Mouse (Mus musculus): ENCODE data around the gene Zfp708. TPM values are rescaled to one million over a fixed set of nuclear protein-coding genes. Genes with fewer than 3 reads are reported as not detected.
"Not testable (repeated sequence)": the region's sequence is repeated elsewhere in the genome, so short reads cannot be mapped to it uniquely, and the experiment has no call there.

Zfp708 gene
- 2.2 TPM for polyA plus RNA-seq (2021)

DNA sequence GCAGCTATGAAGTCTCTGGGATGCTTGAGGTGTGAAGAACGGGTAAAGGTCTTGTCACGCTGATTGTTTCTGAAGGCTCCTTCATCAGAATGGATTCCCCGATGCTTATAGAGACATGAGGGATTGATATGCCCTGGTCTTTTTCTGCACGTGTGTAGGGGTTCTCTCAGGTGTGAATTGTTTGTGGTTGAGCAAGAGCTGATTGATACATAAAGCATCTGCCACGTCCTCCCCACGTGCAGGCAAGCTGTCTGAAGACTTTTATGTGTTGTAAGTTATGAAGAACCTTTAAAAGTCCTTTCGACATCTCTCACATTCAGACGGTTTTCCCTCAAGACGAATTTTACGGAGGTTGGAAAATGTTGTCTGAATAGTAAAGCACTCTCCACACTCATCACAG is at the start of gene Zfp708:
Gene Zfp708, minus strand, starts transcription at position 101 of the 400 bp plus-strand sequence.
- no peak for DNase-seq (ENCODE audit: low read depth, low spot score)
- no peak for TF ChIP-seq CTCF (IDR thresholded peaks at IDR 0.05)
- H3K27me3 ChIP-seq: no peaks in the 10 kb centered on the region
- POLR2A ChIA-PET: no interaction called here
- no peak for ATAC-seq
- in situ Hi-C loops (cut with MboI; ENCODE audit: low pct_unique_long_range_greater_than_20kb): no loop called here
- CTCF ChIA-PET: interaction anchor here (1.4 kb wide), 1 partner anchor 19 kb away, joined by 4 read pairs; no protein-coding TSS in a partner anchor

- H3K27me3 ChIP-seq: no peaks in the 10 kb centered on the region
- ATAC-seq: peak; percentile 96
- ChIA-PET POLR2A (interaction anchor here (0.7 kb wide), 1 partner anchor 178 kb away, joined by 3 read pairs; the partner anchor contains the start of gene Zfp457), CTCF (interaction anchor here (1.3 to 4.1 kb wide), 4 partner anchors 9 to 178 kb away, joined by 4 to 17 read pairs (median 6); partner anchors contain the start of genes Gm28557 and Zfp457)
- TF ChIP-seq CTCF (IDR thresholded peaks at IDR 0.05): peak; percentile 40
- peak; percentile 41 for DNase-seq (ENCODE audit: low read depth, low spot score)
- in situ Hi-C loops (cut with MboI; ENCODE audit: low pct_unique_long_range_greater_than_20kb): loop anchor here (5.0 kb wide), 1 partner anchor 179 kb away; the partner anchor contains the start of gene Zfp457
Measured at GRCm38 (mm10) chr13:67128038-67128721, 30.4 kb upstream of the Zfp708 start.

- not testable (repeated sequence) for DNase-seq (ENCODE audit: low read depth, low spot score)
- CTCF ChIA-PET: interaction anchor here (1.3 to 4.1 kb wide), 3 partner anchors 8 to 19 kb away, joined by 4 to 17 read pairs (median 6); partner anchors contain the start of gene Gm28557
Measured at GRCm38 (mm10) chr13:67127507-67127906, 29.7 kb upstream of the Zfp708 start.

GRCm38 (mm10) chr13:67124460-67124859 is 26.7 kb upstream of the Zfp708 start:
- POLR2A ChIA-PET: no interaction called here
- peaks cover 4% of the 10 kb centered on the region for H3K27me3 ChIP-seq
- CTCF ChIA-PET: no interaction called here
- no peak for DNase-seq (ENCODE audit: low read depth, low spot score)
- no peak for TF ChIP-seq CTCF (IDR thresholded peaks at IDR 0.05)
- ATAC-seq: no peak
- in situ Hi-C loops (cut with MboI; ENCODE audit: low pct_unique_long_range_greater_than_20kb): no loop called here

More at GRCm38 (mm10) chr13:67127507-67127906, 29.7 kb upstream of the Zfp708 start:
- POLR2A ChIA-PET, H3K27me3 ChIP-seq, ATAC-seq: not testable (repeated sequence)
- in situ Hi-C loops (cut with MboI; ENCODE audit: low pct_unique_long_range_greater_than_20kb): loop anchor here (5.0 kb wide), 1 partner anchor 180 kb away; the partner anchor contains the start of gene Zfp457

DNA sequence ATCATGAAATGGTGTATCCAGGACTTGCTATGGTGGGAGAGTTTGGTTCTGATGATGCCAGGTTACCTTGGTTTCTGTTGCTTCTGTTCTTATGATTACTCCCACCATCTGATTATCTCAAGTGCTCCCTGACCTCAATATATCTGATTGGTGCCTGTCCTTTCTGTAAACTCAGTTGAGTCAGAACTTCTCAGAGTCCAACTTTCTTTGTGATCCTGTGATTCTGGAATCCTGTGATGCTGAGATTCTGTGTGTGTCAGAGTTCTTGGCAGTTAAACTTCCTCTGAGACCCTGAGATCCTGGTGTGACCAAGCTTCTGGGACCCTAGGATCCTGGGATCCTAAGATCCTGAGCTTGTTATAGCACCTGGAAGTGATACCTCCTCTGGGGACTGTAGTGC is 23.6 kb upstream of the Zfp708 start, which contains the start of gene Zfp759:
Gene Zfp759, plus strand, starts transcription at position 301 of the 400 bp plus-strand sequence.
- CTCF ChIA-PET; ATAC-seq; in situ Hi-C loops (cut with MboI; ENCODE audit: low pct_unique_long_range_greater_than_20kb): not testable (repeated sequence)

DNA sequence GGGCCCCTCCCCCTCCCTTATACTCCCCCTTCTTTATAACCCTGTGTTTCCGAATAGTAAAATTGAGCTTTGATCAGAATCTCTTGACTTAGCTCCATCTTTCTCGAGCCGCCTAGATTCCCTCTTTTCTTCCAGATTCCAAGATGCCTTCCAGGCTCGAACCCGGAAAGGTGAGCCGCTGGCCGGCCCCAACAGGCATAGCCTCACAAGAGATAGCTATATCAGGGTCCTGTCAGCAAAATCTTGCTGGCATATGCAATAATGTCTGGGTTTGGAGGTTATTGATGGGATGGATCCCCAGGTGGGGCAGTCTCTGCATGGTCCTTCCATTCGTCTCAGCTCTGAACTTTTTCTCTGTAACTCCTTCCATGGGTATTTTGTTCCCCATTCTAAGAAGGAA is 18.4 kb upstream of the Zfp708 start, which contains the start of gene Rslcan18:
Gene Rslcan18, minus strand, starts transcription at position 101 of the 400 bp plus-strand sequence.
- CTCF ChIA-PET; in situ Hi-C loops (cut with MboI; ENCODE audit: low pct_unique_long_range_greater_than_20kb); POLR2A ChIA-PET; ATAC-seq; DNase-seq (ENCODE audit: low read depth, low spot score); H3K27me3 ChIP-seq: not testable (repeated sequence)

More for the DNA sequence above, 23.6 kb upstream of the Zfp708 start, which contains the start of gene Zfp759:
- H3K27me3 ChIP-seq; DNase-seq (ENCODE audit: low read depth, low spot score); POLR2A ChIA-PET: not testable (repeated sequence)

DNA sequence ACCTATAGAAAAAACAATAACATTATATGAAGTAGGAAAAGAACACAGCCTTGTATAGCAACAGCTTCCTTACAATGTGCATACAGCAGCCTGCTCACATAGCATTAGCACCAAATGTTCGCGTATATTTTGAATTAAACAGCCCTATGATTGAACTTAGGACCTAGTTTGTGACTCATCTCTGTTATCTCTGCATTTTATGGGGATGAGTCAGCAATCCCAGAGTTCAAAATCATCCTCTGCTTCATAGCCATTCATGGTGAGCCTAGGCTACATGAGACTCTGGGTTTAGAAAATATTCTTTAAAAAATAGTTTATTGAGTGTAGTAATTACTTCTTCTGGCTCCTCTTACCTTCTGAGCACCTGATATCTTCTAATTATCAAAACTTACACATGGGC is 15.5 kb upstream of the Zfp708 start:
- ATAC-seq (no peak), DNase-seq (ENCODE audit: low read depth, low spot score) (no peak)
- ChIA-PET POLR2A (no interaction called here), CTCF (interaction anchor here (1.9 kb wide), 1 partner anchor 15 kb away, joined by 6 read pairs; no protein-coding TSS in a partner anchor)
- TF ChIP-seq CTCF (IDR thresholded peaks at IDR 0.05): no peak
- in situ Hi-C loops (cut with MboI; ENCODE audit: low pct_unique_long_range_greater_than_20kb): no loop called here
- H3K27me3 ChIP-seq: no peaks in the 10 kb centered on the region

GRCm38 (mm10) chr13:67112096-67112495 is 14.3 kb upstream of the Zfp708 start:
- CTCF ChIA-PET: interaction anchor here (0.5 to 1.9 kb wide), 3 partner anchors 11 to 377 kb away, joined by 3 to 6 read pairs (median 3); no protein-coding TSS in a partner anchor
- in situ Hi-C loops (cut with MboI; ENCODE audit: low pct_unique_long_range_greater_than_20kb): no loop called here
- no peak for ATAC-seq
- no peak for TF ChIP-seq CTCF (IDR thresholded peaks at IDR 0.05)
- H3K27me3 ChIP-seq: no peaks in the 10 kb centered on the region
- DNase-seq (ENCODE audit: low read depth, low spot score): no peak
- POLR2A ChIA-PET: interaction anchor here (0.7 kb wide), 1 partner anchor 32 kb away, joined by 3 read pairs; no protein-coding TSS in a partner anchor

DNA sequence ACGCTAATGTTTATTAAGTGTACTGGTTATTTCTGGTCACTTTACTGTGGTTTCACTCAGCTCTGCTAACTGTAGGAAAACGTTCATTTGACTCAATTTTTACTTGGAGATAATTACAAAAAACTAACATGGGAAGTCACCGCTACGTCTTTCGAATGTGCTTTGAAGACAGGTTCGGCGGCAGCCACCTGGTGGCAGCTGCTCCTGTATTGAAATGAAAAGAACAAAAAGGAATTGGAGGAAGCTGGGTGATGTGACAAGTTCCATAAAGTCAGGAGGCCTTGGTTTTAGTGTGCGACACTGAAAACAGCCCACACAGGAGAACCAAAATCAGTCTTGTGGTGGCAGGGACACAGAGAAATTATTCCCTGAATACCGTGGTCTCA is 11.0 kb upstream of the Zfp708 start:
- in situ Hi-C loops (cut with MboI; ENCODE audit: low pct_unique_long_range_greater_than_20kb): loop anchor here (10.0 kb wide), 1 partner anchor 104 kb away; no protein-coding TSS in a partner anchor
- no peaks in the 10 kb centered on the region for H3K27me3 ChIP-seq
- peak; percentile 72 for TF ChIP-seq CTCF (IDR thresholded peaks at IDR 0.05)
- ATAC-seq: peak; percentile 75
- POLR2A ChIA-PET: interaction anchor here (1.2 kb wide), 1 partner anchor 174 kb away, joined by 3 read pairs; no protein-coding TSS in a partner anchor
- DNase-seq (ENCODE audit: low read depth, low spot score): no peak
- CTCF ChIA-PET: interaction anchor here (0.7 to 2.9 kb wide), 8 partner anchors 8 to 42 kb away, joined by 3 to 17 read pairs (median 4); no protein-coding TSS in a partner anchor

- CTCF ChIA-PET: interaction anchor here (1.0 to 2.9 kb wide), 7 partner anchors 8 to 42 kb away, joined by 3 to 17 read pairs (median 5); no protein-coding TSS in a partner anchor
- DNase-seq (ENCODE audit: low read depth, low spot score) (peak; percentile 95), ATAC-seq (peak; percentile 96)
- in situ Hi-C loops (cut with MboI; ENCODE audit: low pct_unique_long_range_greater_than_20kb): loop anchor here (10.0 kb wide), 1 partner anchor 104 kb away; no protein-coding TSS in a partner anchor
- POLR2A ChIA-PET: interaction anchor here (1.2 kb wide), 1 partner anchor 175 kb away, joined by 3 read pairs; no protein-coding TSS in a partner anchor
- no peaks in the 10 kb centered on the region for H3K27me3 ChIP-seq
- TF ChIP-seq CTCF (IDR thresholded peaks at IDR 0.05): peak; percentile 91
Measured at GRCm38 (mm10) chr13:67108194-67108820, 10.5 kb upstream of the Zfp708 start, which contains the start of gene Gm28557. TSS of gene Gm28557 (minus strand) at chr13:67108604.
